Mouse (Mus musculus) liver, embryonic 12.5 days (tissue): ENCODE data around the gene Wdr35. TPM values are rescaled to one million over a fixed set of nuclear protein-coding genes. Genes with fewer than 3 reads are reported as not detected.

ENCODE experiments used
- ATAC-seq: fragments of 200-750 bp; cut with Nextera tagmentation; 2 replicates; pipeline ENCODE4 v1.8.0; 2017; ENCODE audit warnings: moderate number of reproducible peaks, mild to moderate bottlenecking, moderate library complexity
- H3K27ac ChIP-seq: fragments of 300-500 bp; sonication (generic); 2 replicates; pipeline ENCODE4 v1.5.1; 2016; ENCODE audit warnings: mild to moderate bottlenecking
- H3K27me3 ChIP-seq: fragments of 300-500 bp; sonication (generic); replicated peaks from 2 replicates; pipeline ENCODE4 v1.6.1; 2016; ENCODE audit warnings: mild to moderate bottlenecking, moderate library complexity
- H3K36me3 ChIP-seq: fragments of 300-500 bp; sonication (generic); 2 replicates; pipeline ENCODE4 v1.6.1; 2016; ENCODE audit warnings: mild to moderate bottlenecking, moderate library complexity
- H3K4me1 ChIP-seq: fragments of 300-500 bp; sonication (generic); 2 replicates; pipeline ENCODE4 v1.6.1; 2016
- H3K4me2 ChIP-seq: fragments of 300-500 bp; sonication (generic); 2 replicates; pipeline ENCODE4 v1.6.1; 2016; ENCODE audit warnings: mild to moderate bottlenecking, moderate library complexity
- H3K4me3 ChIP-seq: fragments of 300-500 bp; sonication (generic); 2 replicates; pipeline ENCODE4 v1.5.1; 2016; ENCODE audit warnings: mild to moderate bottlenecking, moderate library complexity
- H3K9ac ChIP-seq: fragments of 300-500 bp; sonication (generic); 2 replicates; pipeline ENCODE4 v1.6.1; 2016; ENCODE audit warnings: mild to moderate bottlenecking, moderate library complexity
- H3K9me3 ChIP-seq: fragments of 300-500 bp; sonication (generic); replicated peaks from 2 replicates; pipeline ENCODE4 v1.6.1; 2016; ENCODE audit warnings: mild to moderate bottlenecking, moderate library complexity
- WGBS: fragments of 180-500 bp; shearing (Covaris S2); methylation state at CpG from one replicate; pipeline ENCODE4 v1.1.7; 2016; ENCODE audit not compliant: insufficient replicate concordance; 5-methylcytosine and 5-hydroxymethylcytosine counted together
- polyA plus RNA-seq: library from polyadenylated mRNA; unstranded; fragments of >200 nt; fragmentation: Nextera tagmentation; extraction: Ambion mirVana; gene quantifications from 2 replicates; pipeline ENCODE4 v1.2.1, GENCODE M21; 2016

Wdr35 gene
- polyA plus RNA-seq, 1 experiment from 2014 or later = 2.4 TPM

DNA sequence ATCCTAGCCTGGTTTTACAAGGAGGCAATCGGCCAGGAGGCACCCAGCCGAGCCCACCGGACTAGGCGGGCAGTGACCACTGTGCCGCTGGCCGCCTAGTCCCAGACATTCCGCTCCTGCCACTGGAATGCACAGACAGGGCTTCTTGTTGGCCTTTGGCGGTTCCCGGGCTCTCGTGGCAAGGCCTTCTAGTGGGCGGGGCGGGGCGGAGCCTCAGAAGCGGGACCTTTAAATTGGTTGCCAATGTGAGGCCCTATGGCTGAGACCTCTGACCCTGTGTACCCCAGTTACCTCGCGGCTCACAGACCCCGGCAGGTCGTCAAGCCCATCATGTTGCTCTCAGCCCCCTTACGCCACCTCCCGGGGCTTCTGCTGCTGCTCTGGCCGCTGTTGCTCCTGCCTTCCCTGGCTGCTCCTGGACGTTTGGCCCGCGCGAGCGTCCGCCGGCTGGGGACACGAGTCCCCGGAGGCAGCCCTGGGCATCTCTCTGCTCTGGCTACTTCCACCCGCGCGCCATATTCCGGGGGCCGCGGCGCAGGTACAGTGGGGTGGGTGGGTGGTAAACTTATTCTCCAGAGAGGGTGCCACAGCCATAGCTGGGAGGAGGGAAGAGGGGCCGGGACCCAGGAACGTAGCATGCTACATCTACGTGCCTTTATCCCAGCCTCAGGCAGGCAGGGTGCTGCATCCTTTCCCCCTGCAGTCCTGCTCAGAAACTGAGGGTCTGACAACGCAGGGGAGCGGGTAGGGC lies 25.8 kb upstream of the Wdr35 start, which contains the start of gene Matn3:
Gene Matn3, plus strand, starts transcription at position 216 of the 751 bp plus-strand sequence.
- H3K27ac ChIP-seq = no peak within 1 kb of the TSS
- ATAC-seq = peak; percentile 42; the same call in 1 of the 2 replicates
- WGBS = 2% methylated on average over 42 of the region's 42 CpGs
- H3K4me2 ChIP-seq = peak within 1 kb of the TSS; percentile 74
- peak within 1 kb of the TSS; percentile 49 for H3K4me3 ChIP-seq
- H3K4me1 ChIP-seq = peaks cover 14% of the 10 kb centered on the region
- no peaks in the 10 kb centered on the region for H3K36me3 ChIP-seq
- peaks cover 47% of the 10 kb centered on the region for H3K27me3 ChIP-seq
- H3K9me3 ChIP-seq = no peaks in the 10 kb centered on the region
- H3K9ac ChIP-seq = peak within 1 kb of the TSS; percentile 35

DNA sequence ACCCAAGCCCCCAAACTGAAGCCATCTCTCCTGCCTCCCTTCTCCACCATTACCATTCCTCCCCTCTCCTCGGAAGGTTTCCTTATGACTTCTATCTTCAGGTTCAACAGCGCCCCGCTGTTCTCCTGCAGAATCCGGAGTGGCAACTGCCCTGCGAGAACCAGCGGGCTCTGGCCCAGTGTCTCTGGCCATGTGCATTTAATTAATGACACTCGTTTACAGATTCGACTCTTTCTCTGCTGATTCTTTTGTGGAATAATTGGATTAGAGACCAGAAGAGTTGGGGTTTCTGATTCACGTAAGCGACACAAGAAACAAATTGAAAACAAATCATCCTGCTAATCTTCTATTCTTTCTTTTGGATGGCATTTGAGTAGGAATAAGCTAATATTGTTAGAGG lies 20.6 kb upstream of the Wdr35 start:
- H3K4me3 ChIP-seq = no peak overlapping the region
- ATAC-seq = no peak
- no peak overlapping the region for H3K9ac ChIP-seq
- no peak overlapping the region for H3K4me2 ChIP-seq
- 75% methylated on average over 10 of the region's 10 CpGs for WGBS
- no peak overlapping the region for H3K27ac ChIP-seq
- H3K36me3 ChIP-seq = no peaks in the 10 kb centered on the region
- H3K9me3 ChIP-seq = no peaks in the 10 kb centered on the region
- H3K4me1 ChIP-seq = peaks cover 2% of the 10 kb centered on the region; the same call in 1 of the 2 replicates
- peaks cover 22% of the 10 kb centered on the region for H3K27me3 ChIP-seq

GRCm38 (mm10) chr12:8954161-8954561 lies 19.5 kb upstream of the Wdr35 start:
- H3K27me3 ChIP-seq = peaks cover 12% of the 10 kb centered on the region
- no peaks in the 10 kb centered on the region for H3K36me3 ChIP-seq
- H3K4me2 ChIP-seq = no peak overlapping the region
- no peak overlapping the region for H3K4me3 ChIP-seq
- H3K9ac ChIP-seq = no peak overlapping the region
- no peaks in the 10 kb centered on the region for H3K4me1 ChIP-seq
- WGBS = 67% methylated on average over 9 of the region's 9 CpGs
- no peak overlapping the region for H3K27ac ChIP-seq
- no peak for ATAC-seq
- H3K9me3 ChIP-seq = no peaks in the 10 kb centered on the region

DNA sequence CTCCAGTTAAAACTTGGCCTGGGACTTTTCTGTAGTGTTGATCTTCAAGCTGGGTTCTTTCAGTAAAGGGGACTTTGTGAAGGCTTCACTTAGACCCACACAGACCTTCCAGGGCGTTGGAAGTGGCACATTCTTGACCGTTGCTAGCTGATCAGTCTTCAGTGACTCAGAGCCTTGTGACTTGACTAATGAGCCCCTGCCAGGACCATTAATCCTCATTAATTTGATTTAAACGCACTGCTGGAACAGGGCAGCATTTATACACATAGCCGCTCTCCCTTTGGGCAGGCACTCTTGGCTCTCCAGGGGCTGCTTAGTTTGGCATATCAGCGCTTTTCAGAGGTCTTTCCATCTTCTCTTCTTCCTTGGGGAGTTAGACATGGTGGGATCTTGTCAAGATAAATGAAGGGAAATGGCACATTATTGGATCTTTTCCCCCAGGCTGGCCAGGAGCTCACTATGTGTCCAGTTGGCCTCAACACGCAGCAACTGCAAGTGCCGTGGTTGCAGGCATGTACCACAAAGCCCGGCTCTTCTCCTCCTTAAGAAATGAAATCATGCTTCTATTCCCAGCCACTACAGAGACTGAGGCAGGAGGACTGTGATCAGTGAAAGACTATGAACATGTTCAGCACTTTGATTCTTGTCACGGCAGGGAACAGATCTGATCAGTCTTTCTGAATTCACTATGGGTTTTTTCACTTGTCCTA lies 11.9 kb upstream of the Wdr35 start:
- H3K4me2 ChIP-seq = no peak overlapping the region
- H3K9me3 ChIP-seq = no peaks in the 10 kb centered on the region
- H3K4me1 ChIP-seq = no peaks in the 10 kb centered on the region
- 69% methylated on average over 9 of the region's 9 CpGs for WGBS
- H3K27ac ChIP-seq = no peak overlapping the region
- H3K4me3 ChIP-seq = no peak overlapping the region
- H3K27me3 ChIP-seq = peaks cover 7% of the 10 kb centered on the region; the same call in 1 of the 2 replicates
- ATAC-seq = no peak
- H3K36me3 ChIP-seq = no peaks in the 10 kb centered on the region
- H3K9ac ChIP-seq = no peak overlapping the region

DNA sequence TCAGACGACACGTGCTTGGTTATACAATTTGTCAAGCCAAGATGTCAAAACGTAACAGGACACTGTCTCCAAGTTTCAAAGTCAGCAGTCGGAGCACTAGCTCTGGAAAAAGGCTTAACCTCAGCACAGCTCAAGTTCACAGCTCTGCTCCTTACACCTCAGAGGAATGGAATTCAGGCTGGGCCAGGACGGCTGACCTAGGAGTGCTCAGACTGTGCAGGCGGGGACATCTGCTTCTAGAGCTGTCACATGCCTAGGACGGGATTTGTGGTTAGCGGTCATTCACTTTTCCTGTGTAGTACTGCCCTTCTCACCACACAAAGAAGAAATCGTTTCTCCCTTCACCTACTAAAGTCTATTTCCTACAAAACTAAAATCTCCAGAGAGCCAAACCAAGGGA lies 3.9 kb upstream of the Wdr35 start:
- Histone ChIP-seq H3K4me1 (peaks cover 8% of the 10 kb centered on the region; the same call in 1 of the 2 replicates), H3K9me3 (no peaks in the 10 kb centered on the region), H3K9ac (no peak overlapping the region), H3K27me3 (peaks cover 28% of the 10 kb centered on the region), H3K4me3 (no peak overlapping the region), H3K27ac (no peak overlapping the region), H3K36me3 (no peaks in the 10 kb centered on the region), H3K4me2 (no peak overlapping the region)
- ATAC-seq = no peak
- WGBS = 18% methylated on average over 9 of the region's 9 CpGs

DNA sequence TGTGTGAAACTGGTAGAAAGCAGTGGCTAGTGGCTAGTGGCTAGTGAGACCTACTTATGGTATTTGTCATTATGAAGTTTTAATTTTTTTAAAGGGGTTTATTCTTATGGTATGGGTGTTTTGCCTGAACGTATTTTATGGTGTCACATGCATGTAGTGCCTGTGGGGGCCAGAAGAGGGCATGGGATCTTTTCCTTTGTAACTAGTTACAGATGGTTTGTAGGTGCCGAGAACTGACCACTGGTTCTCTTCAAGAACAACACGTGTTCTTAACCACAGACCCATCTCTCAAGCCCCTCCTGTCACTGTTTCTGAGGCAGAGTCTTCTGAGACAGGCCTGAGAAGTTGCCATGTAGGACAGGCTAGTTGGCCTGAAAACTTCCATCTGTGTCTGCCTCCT lies 1.4 kb downstream of the Wdr35 start:
- no peak overlapping the region for H3K9ac ChIP-seq
- no peak overlapping the region for H3K4me2 ChIP-seq
- H3K4me3 ChIP-seq = no peak overlapping the region
- H3K27ac ChIP-seq = no peak overlapping the region
- H3K27me3 ChIP-seq = peaks cover 24% of the 10 kb centered on the region
- no peaks in the 10 kb centered on the region for H3K9me3 ChIP-seq
- ATAC-seq = no peak
- H3K36me3 ChIP-seq = no peaks in the 10 kb centered on the region
- H3K4me1 ChIP-seq = peaks cover 8% of the 10 kb centered on the region; the same call in 1 of the 2 replicates
- WGBS = 72% methylated on average over 3 of the region's 3 CpGs

GRCm38 (mm10) chr12:8993231-8993630 lies 19.5 kb downstream of the Wdr35 start:
- no peak overlapping the region for H3K9ac ChIP-seq
- no peak overlapping the region for H3K4me3 ChIP-seq
- H3K4me1 ChIP-seq = no peaks in the 10 kb centered on the region
- no peaks in the 10 kb centered on the region for H3K36me3 ChIP-seq
- no peaks in the 10 kb centered on the region for H3K27me3 ChIP-seq
- no peak overlapping the region for H3K27ac ChIP-seq
- 70% methylated on average over 6 of the region's 8 CpGs for WGBS
- H3K4me2 ChIP-seq = no peak overlapping the region
- no peaks in the 10 kb centered on the region for H3K9me3 ChIP-seq
- ATAC-seq = no peak

DNA sequence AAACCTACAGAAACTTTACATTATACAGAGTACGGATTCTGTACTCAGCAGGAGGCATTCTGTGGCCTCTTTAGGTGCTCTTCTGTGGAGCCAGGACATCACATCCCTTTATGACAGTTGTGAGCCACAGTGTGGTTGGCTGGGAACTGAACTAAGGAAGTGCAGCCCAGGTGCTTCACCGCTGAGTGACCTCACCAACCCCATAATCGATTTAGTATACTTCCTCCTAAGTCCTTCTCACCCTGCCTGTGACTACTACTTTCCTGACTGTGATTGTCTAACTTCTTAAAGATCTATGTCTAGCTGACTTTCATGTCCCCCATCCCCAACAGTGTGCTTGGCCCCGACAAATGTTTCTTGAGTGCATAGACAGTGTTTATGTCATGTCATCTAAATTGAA lies 24.6 kb downstream of the Wdr35 start:
- Histone ChIP-seq H3K9me3 (no peaks in the 10 kb centered on the region), H3K27me3 (no peaks in the 10 kb centered on the region), H3K27ac (no peak overlapping the region), H3K4me2 (no peak overlapping the region), H3K4me1 (no peaks in the 10 kb centered on the region), H3K9ac (no peak overlapping the region), H3K36me3 (no peaks in the 10 kb centered on the region), H3K4me3 (no peak overlapping the region)
- ATAC-seq = no peak
- WGBS = 54% methylated on average over 4 of the region's 4 CpGs

- Histone ChIP-seq H3K36me3 (no peaks in the 10 kb centered on the region), H3K9ac (no peak overlapping the region), H3K4me2 (no peak overlapping the region), H3K4me3 (no peak overlapping the region), H3K27me3 (no peaks in the 10 kb centered on the region), H3K27ac (no peak overlapping the region), H3K4me1 (no peaks in the 10 kb centered on the region), H3K9me3 (no peaks in the 10 kb centered on the region)
- ATAC-seq = no peak
- 18% methylated on average over 5 of the region's 5 CpGs for WGBS
Observed at GRCm38 (mm10) chr12:9002038-9002648, 28.5 kb downstream of the Wdr35 start.

- H3K9ac ChIP-seq = no peak overlapping the region
- H3K4me2 ChIP-seq = no peak overlapping the region
- no peaks in the 10 kb centered on the region for H3K36me3 ChIP-seq
- no peaks in the 10 kb centered on the region for H3K9me3 ChIP-seq
- no peak overlapping the region for H3K27ac ChIP-seq
- H3K4me3 ChIP-seq = no peak overlapping the region
- ATAC-seq = no peak
- H3K4me1 ChIP-seq = no peaks in the 10 kb centered on the region
- 32% methylated on average over 4 of the region's 4 CpGs for WGBS
- no peaks in the 10 kb centered on the region for H3K27me3 ChIP-seq
Observed at GRCm38 (mm10) chr12:9007146-9007545, 33.5 kb downstream of the Wdr35 start.

- Histone ChIP-seq H3K4me2 (no peak overlapping the region), H3K9ac (no peak overlapping the region), H3K36me3 (no peaks in the 10 kb centered on the region), H3K27me3 (no peaks in the 10 kb centered on the region), H3K27ac (no peak overlapping the region), H3K9me3 (no peaks in the 10 kb centered on the region), H3K4me1 (no peaks in the 10 kb centered on the region), H3K4me3 (no peak overlapping the region)
- WGBS = 73% methylated on average over 6 of the region's 6 CpGs
- no peak for ATAC-seq
Observed at GRCm38 (mm10) chr12:9007811-9008210, 34.1 kb downstream of the Wdr35 start.

DNA sequence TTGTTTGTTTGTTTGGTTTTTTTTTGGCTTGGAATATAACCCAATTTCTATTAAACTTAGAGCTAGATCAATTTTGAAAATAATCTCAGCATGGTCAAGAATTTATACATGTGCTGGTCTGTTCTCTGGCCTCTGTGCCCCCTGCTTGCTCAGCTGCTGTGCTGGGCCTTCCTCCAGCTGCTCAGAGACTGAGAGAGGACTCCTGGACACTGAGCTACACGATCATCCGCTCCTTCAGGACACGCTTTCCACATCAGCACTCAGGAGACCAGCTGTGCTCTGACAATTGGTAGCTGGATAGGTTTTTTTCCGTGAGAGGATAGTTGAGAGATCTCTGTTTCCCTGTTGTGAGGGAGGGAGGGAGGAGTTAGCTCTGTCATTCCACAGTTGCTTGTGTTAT lies 36.6 kb downstream of the Wdr35 start:
- Histone ChIP-seq H3K9ac (no peak overlapping the region), H3K4me3 (no peak overlapping the region), H3K9me3 (no peaks in the 10 kb centered on the region), H3K4me1 (no peaks in the 10 kb centered on the region), H3K36me3 (no peaks in the 10 kb centered on the region), H3K4me2 (no peak overlapping the region), H3K27me3 (no peaks in the 10 kb centered on the region), H3K27ac (no peak overlapping the region)
- 62% methylated on average over 4 of the region's 4 CpGs for WGBS
- ATAC-seq = no peak
